Mouse (Mus musculus) CH12.LX (cell line): ENCODE results near the gene Esr1. TPM values are rescaled to one million over a fixed set of nuclear protein-coding genes. Genes with fewer than 3 reads are reported as not detected.

ENCODE experiments used
- DNase-seq: peaks from one replicate; pipeline ENCODE4 v3.0.0-alpha.2; 2013; ENCODE audit errors: extremely low read depth
- H3K27ac ChIP-seq: 2 replicates; pipeline ENCODE4 v1.5.1; 2012; ENCODE audit warnings: low read depth, mild to moderate bottlenecking, control low read depth, moderate library complexity; ENCODE audit not compliant: insufficient read depth
- H3K27me3 ChIP-seq: replicated peaks from 2 replicates; pipeline ENCODE3; 2012; ENCODE audit warnings: inconsistent platforms
- H3K36me3 ChIP-seq, 2 experiments: replicated peaks in 1 of 2; 2 replicates each; pipeline versions ENCODE3 to v1.6.1; 2012; ENCODE audit warnings: inconsistent platforms in 1 of 2, low read length in 1 of 2, mild to moderate bottlenecking in 1 of 2, mixed read lengths in 1 of 2, moderate library complexity in 1 of 2; ENCODE audit not compliant: control insufficient read depth in 1 of 2, insufficient read depth in 1 of 2
- H3K4me1 ChIP-seq, 2 experiments: 2 replicates each; pipeline ENCODE4 v1.6.1; 2012; ENCODE audit warnings: inconsistent platforms in 1 of 2, moderate library complexity in 1 of 2; ENCODE audit not compliant: insufficient read depth in 2 of 2, control insufficient read depth in 1 of 2
- H3K4me2 ChIP-seq: 2 replicates; pipeline ENCODE4 v1.6.1; 2012; ENCODE audit warnings: low read depth, mild to moderate bottlenecking, control low read depth; ENCODE audit not compliant: poor library complexity, insufficient read depth, severe bottlenecking
- H3K4me3 ChIP-seq, 3 experiments: fragments of 150-350 bp in 1 of 3; sonication (generic) in 1 of 3; replicated peaks in 1 of 3; 2 replicates each; pipeline versions ENCODE3 to v1.5.1; 2011 to 2012; ENCODE audit warnings: low read depth in 2 of 3, low read length in 2 of 3, mild to moderate bottlenecking in 2 of 3, moderate library complexity in 2 of 3, control low read depth in 1 of 3, improper control_type of control experiment in 1 of 3, inconsistent platforms in 1 of 3, mixed read lengths in 1 of 3; ENCODE audit not compliant: poor library complexity in 1 of 3
- H3K79me2 ChIP-seq: replicated peaks from 2 replicates; pipeline ENCODE4 v1.6.1; 2012; ENCODE audit warnings: mild to moderate bottlenecking, moderate library complexity; ENCODE audit not compliant: control insufficient read depth, poor library complexity, insufficient read depth, severe bottlenecking; ENCODE audit errors: extremely low read depth
- H3K9ac ChIP-seq: 2 replicates; pipeline ENCODE4 v1.6.1; 2012; ENCODE audit warnings: low read depth, mild to moderate bottlenecking, control low read depth, moderate library complexity; ENCODE audit not compliant: insufficient read depth
- H3K9me3 ChIP-seq: replicated peaks from 2 replicates; pipeline ENCODE3; 2012; ENCODE audit warnings: low read length, inconsistent platforms, mixed read lengths
- BHLHE40 ChIP-seq: IDR thresholded peaks from 2 replicates; pipeline ENCODE4 v1.6.1; 2011; ENCODE audit warnings: mild to moderate bottlenecking, low read depth, low read length, improper control_type of control experiment
- CHD1 ChIP-seq: IDR thresholded peaks from 2 replicates; pipeline ENCODE4 v1.6.1; 2012; ENCODE audit warnings: low read depth, low read length, improper control_type of control experiment, inconsistent platforms
- E2F4 ChIP-seq: IDR thresholded peaks from 2 replicates; pipeline ENCODE4 v1.6.1; 2011; ENCODE audit warnings: low read depth, low read length, improper control_type of control experiment; ENCODE audit not compliant: insufficient replicate concordance
- ETS1 ChIP-seq: conservative IDR thresholded peaks from 2 replicates; pipeline ENCODE4 v1.6.1; 2012; ENCODE audit warnings: low read depth, mild to moderate bottlenecking, inconsistent platforms, low read length, improper control_type of control experiment, moderate library complexity
- HCFC1 ChIP-seq: IDR thresholded peaks from 2 replicates; pipeline ENCODE4 v1.6.1; 2012; ENCODE audit warnings: low read depth, mild to moderate bottlenecking, inconsistent platforms, low read length, improper control_type of control experiment
- JUN ChIP-seq: IDR thresholded peaks from 2 replicates; pipeline ENCODE4 v1.6.1; 2011; ENCODE audit warnings: low read depth, mild to moderate bottlenecking, low read length, improper control_type of control experiment, moderate library complexity; ENCODE audit not compliant: insufficient read depth
- MAX ChIP-seq: IDR thresholded peaks from 2 replicates; pipeline ENCODE4 v1.6.1; 2011; ENCODE audit warnings: low read length, improper control_type of control experiment
- MAZ ChIP-seq: IDR thresholded peaks from 2 replicates; pipeline ENCODE4 v1.6.1; 2012; ENCODE audit warnings: low read depth, mild to moderate bottlenecking, inconsistent platforms, low read length, improper control_type of control experiment, moderate library complexity
- MXI1 ChIP-seq: IDR thresholded peaks from 2 replicates; pipeline ENCODE4 v1.6.1; 2011; ENCODE audit warnings: mild to moderate bottlenecking, low read depth, low read length, improper control_type of control experiment
- MYC ChIP-seq: IDR thresholded peaks from 2 replicates; pipeline ENCODE4 v1.6.1; 2011; ENCODE audit warnings: low read depth, mild to moderate bottlenecking, improper control_type of control experiment, low read length
- POLR2A ChIP-seq: IDR thresholded peaks from 2 replicates; pipeline ENCODE4 v1.6.1; 2011; ENCODE audit warnings: low read depth, mild to moderate bottlenecking, improper control_type of control experiment, low read length
- RAD21 ChIP-seq: IDR thresholded peaks from 2 replicates; pipeline ENCODE4 v1.6.1; 2011; ENCODE audit warnings: low read depth, mild to moderate bottlenecking, low read length, improper control_type of control experiment, moderate library complexity
- RCOR1 ChIP-seq: conservative IDR thresholded peaks from 2 replicates; pipeline ENCODE4 v1.6.1; 2012; ENCODE audit warnings: low read depth, mild to moderate bottlenecking, inconsistent platforms, low read length, improper control_type of control experiment
- SMC3 ChIP-seq: IDR thresholded peaks from 2 replicates; pipeline ENCODE4 v1.6.1; 2011; ENCODE audit warnings: low read depth, low read length, improper control_type of control experiment
- USF2 ChIP-seq: conservative IDR thresholded peaks from 2 replicates; pipeline ENCODE4 v1.6.1; 2011; ENCODE audit warnings: low read depth, low read length, improper control_type of control experiment
- ZNF384 ChIP-seq: IDR thresholded peaks from 2 replicates; pipeline ENCODE4 v1.6.1; 2012; ENCODE audit warnings: low read depth, low read length, improper control_type of control experiment, inconsistent platforms
- dilution Hi-C: fragments of 300-500 bp; cut with MboI; formaldehyde crosslinking; loops from 2 replicates; pipeline ENCODE4 v1.14.3; 2020; ENCODE audit warnings: low sequenced_read_pairs; ENCODE audit not compliant: extremely low pct_unique_long_range_greater_than_20kb, extremely low pct_ligation_motif_present
- in situ Hi-C: fragments of 300-500 bp; cut with MboI; formaldehyde crosslinking; loops from 3 replicates; pipeline ENCODE4 v1.14.3; 2019; ENCODE audit warnings: low sequenced_read_pairs, low pct_ligation_motif_present, low pct_unique_long_range_greater_than_20kb, mixed read lengths
- polyA plus RNA-seq: library from polyadenylated mRNA; unstranded; fragments of >175 nt; gene quantifications from 2 replicates; pipeline ENCODE4 v1.2.1, GENCODE M21; 2012; ENCODE audit warnings: low read depth; ENCODE audit not compliant: insufficient read length
- total RNA-seq, 2 experiments: library from RNA; depleted of rRNA; stranded (reverse); fragments of 300-350 nt in 1 of 2; fragments of >200 nt in 1 of 2; gene quantifications; 2 replicates each; pipeline ENCODE4 v1.2.3; 2012 to 2014

Gene Esr1
- total and polyA plus RNA-seq, 3 experiments, result 0.63 to 1.0 (median 0.64) TPM

- Histone ChIP-seq H3K36me3 (no peaks in the 10 kb centered on the region), H3K4me2 (no peak overlapping the region), H3K9me3 (peaks cover 25% of the 10 kb centered on the region), H3K79me2 (no peaks in the 10 kb centered on the region), H3K9ac (no peak overlapping the region), H3K27ac (no peak overlapping the region), H3K4me1 (no peaks in the 10 kb centered on the region), H3K27me3 (no peaks in the 10 kb centered on the region), H3K4me3 (no peak overlapping the region)
- TF ChIP-seq CHD1 (no peak), MYC (no peak), ZNF384 (no peak), JUN (no peak), MAZ (no peak), E2F4 (no peak), POLR2A (no peak), BHLHE40 (no peak)
- dilution Hi-C loops (no loop called here), in situ Hi-C loops (loop anchor here (25.0 kb wide), 1 partner anchor 560 kb away; no protein-coding TSS in a partner anchor)
- no peak for DNase-seq
Measured at GRCm38 (mm10) chr10:4602466-4602865, 8.9 kb upstream of the Esr1 start.

- H3K9me3 ChIP-seq, result peaks cover 25% of the 10 kb centered on the region
- H3K27ac ChIP-seq, result no peak overlapping the region
- no peaks in the 10 kb centered on the region for H3K4me1 ChIP-seq
- in situ Hi-C loops (loop anchor here (25.0 kb wide), 1 partner anchor 558 kb away; no protein-coding TSS in a partner anchor), dilution Hi-C loops (no loop called here)
- no peaks in the 10 kb centered on the region for H3K36me3 ChIP-seq
- TF ChIP-seq SMC3 (no peak), MYC (no peak), MXI1 (no peak), MAX (no peak), USF2 (no peak), ETS1 (no peak), RAD21 (no peak), POLR2A (no peak), HCFC1 (no peak), RCOR1 (no peak), ZNF384 (no peak), BHLHE40 (no peak)
- no peak for DNase-seq
- H3K79me2 ChIP-seq, result no peaks in the 10 kb centered on the region
- no peak overlapping the region for H3K4me3 ChIP-seq
- H3K9ac ChIP-seq, result no peak overlapping the region
- no peak overlapping the region for H3K4me2 ChIP-seq
- H3K27me3 ChIP-seq, result no peaks in the 10 kb centered on the region
Measured at GRCm38 (mm10) chr10:4604527-4605209, 6.7 kb upstream of the Esr1 start.
